Mouse (Mus musculus) embryonic fibroblast, embryonic 13.5 days (primary cell): Measurements from ENCODE around the gene Rpl13a. TPM values are rescaled to one million over a fixed set of nuclear protein-coding genes. Genes with fewer than 3 reads are reported as not detected.

Experiments used
- H3K27ac ChIP-seq: 2 replicates; pipeline ENCODE4 v1.5.1; 2012; ENCODE audit warnings: low read length, control low read depth, inconsistent platforms; ENCODE audit not compliant: insufficient read depth
- H3K4me1 ChIP-seq: 2 replicates; pipeline ENCODE4 v1.6.1; 2011; ENCODE audit warnings: low read length; ENCODE audit not compliant: control insufficient read depth, insufficient read depth
- H3K4me3 ChIP-seq: 2 replicates; pipeline ENCODE4 v1.5.1; 2011; ENCODE audit warnings: mild to moderate bottlenecking, control low read depth, low read length; ENCODE audit not compliant: insufficient read depth
- CTCF ChIP-seq: IDR thresholded peaks from 2 replicates; pipeline ENCODE4 v1.5.1; 2011; ENCODE audit warnings: mild to moderate bottlenecking, control low read depth, low read length, moderate library complexity, borderline replicate concordance; ENCODE audit not compliant: insufficient read depth
- POLR2A ChIP-seq: IDR thresholded peaks from 2 replicates; pipeline ENCODE4 v1.6.1; 2011; ENCODE audit warnings: low read depth, mild to moderate bottlenecking, control low read depth, low read length, moderate library complexity
- polyA plus RNA-seq: library from polyadenylated mRNA; stranded (reverse); fragments of >200 nt; gene quantifications from 2 replicates; pipeline ENCODE4 v1.2.4, GENCODE M21; 2011; ENCODE audit warnings: low read depth; ENCODE audit not compliant: missing spikeins, insufficient read length

The Rpl13a gene
- polyA plus RNA-seq, 1 experiment: 3,370 TPM

DNA sequence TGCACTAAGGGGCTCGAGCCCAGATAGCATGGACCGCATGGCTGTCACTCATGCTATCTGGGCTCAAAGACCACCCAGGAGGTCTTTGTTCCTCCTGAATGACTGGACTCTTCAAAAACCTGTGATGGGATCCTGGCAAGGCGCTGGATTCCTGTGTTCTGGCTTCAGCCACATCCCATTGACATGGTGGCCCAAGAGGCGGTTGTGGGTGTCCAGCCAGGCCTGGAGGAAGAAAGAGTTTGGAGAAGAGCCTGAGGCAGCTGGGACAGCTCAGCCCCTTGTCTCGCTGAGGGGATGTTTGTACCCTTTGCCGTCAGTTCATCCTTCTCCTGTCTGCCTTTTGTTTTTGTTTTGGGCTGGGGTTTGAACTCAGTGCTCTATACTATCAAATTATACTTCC is 21.0 kb upstream of the Rpl13a start:
- no peaks in the 10 kb centered on the region for H3K4me1 ChIP-seq
- H3K27ac ChIP-seq: no peak overlapping the region
- TF ChIP-seq POLR2A (no peak), CTCF (no peak)
- no peak overlapping the region for H3K4me3 ChIP-seq

- Histone ChIP-seq H3K4me1 (no peaks in the 10 kb centered on the region), H3K4me3 (no peak overlapping the region), H3K27ac (no peak overlapping the region)
- TF ChIP-seq CTCF: no peak
- TF ChIP-seq POLR2A: no peak
Measured at GRCm38 (mm10) chr7:45148534-45149098, 20.1 kb upstream of the Rpl13a start.

GRCm38 (mm10) chr7:45147899-45148298 is 19.3 kb upstream of the Rpl13a start:
- Histone ChIP-seq H3K4me3 (no peak overlapping the region), H3K27ac (no peak overlapping the region), H3K4me1 (no peaks in the 10 kb centered on the region)
- no peak for TF ChIP-seq CTCF
- no peak for TF ChIP-seq POLR2A

DNA sequence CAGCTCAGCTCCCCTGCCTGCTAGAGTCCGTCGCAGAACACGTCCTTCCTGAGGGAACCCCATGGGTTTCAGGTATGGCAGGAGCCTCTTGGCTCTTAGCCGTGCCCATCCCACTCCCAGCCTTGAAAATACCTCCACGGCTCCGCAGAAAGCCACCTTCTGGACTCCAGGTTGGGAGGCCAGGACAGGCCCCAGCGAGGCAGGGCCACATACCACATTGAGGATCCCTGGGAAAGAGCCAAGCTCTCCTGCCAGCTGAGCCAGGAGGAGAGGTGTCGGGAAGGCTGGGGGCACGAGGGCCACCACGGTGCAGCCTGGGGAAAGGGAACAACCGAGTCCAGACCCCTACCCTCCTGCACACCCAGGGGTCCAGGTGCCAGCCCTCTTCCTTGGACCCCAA is 18.7 kb upstream of the Rpl13a start:
- no peak overlapping the region for H3K27ac ChIP-seq
- no peaks in the 10 kb centered on the region for H3K4me1 ChIP-seq
- TF ChIP-seq CTCF: no peak
- TF ChIP-seq POLR2A: no peak
- no peak overlapping the region for H3K4me3 ChIP-seq

GRCm38 (mm10) chr7:45145460-45145859 is 16.9 kb upstream of the Rpl13a start:
- TF ChIP-seq POLR2A (no peak), CTCF (no peak)
- Histone ChIP-seq H3K27ac (no peak overlapping the region), H3K4me3 (no peak overlapping the region), H3K4me1 (no peaks in the 10 kb centered on the region)

DNA sequence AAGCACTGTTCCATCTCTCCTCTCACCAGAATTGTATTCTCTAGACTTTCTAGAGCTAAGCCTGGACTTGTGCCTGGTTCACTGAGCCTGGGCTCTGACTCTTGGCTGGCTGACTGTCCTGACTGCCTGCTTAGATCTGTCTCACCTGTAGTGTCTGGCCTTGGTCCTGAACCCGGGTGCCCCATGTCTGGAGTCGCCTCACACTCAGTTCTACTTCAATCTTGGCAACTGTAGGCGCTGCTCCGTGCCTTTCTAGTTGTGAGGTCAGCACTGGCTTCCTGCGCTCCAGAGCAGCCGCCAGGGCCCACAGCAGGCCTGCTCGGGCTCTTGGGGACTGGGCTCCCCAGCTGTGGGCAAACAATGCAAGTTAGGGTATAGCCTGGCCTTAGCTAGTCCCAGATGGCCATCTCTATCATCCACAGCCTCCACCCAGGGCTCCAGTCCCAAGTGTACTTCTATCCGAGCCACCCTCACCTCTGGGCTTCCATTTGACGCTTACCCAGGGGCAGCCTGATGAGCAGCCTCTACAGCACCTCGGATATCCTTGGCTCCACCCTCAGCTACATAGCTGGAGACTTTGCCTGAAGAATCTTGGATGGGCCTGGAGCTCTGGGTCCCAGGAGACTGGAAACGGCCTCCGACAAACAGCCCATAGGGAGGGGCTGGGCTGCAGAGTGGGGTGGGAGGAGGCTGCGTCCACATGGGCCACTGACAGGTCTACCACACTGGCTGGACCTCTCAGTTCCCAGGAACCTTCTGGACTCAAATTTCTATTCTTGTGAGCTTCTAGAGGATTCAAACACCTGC is 16.0 kb upstream of the Rpl13a start:
- TF ChIP-seq POLR2A (no peak), CTCF (no peak)
- H3K4me3 ChIP-seq: no peak overlapping the region
- H3K4me1 ChIP-seq: no peaks in the 10 kb centered on the region
- no peak overlapping the region for H3K27ac ChIP-seq

DNA sequence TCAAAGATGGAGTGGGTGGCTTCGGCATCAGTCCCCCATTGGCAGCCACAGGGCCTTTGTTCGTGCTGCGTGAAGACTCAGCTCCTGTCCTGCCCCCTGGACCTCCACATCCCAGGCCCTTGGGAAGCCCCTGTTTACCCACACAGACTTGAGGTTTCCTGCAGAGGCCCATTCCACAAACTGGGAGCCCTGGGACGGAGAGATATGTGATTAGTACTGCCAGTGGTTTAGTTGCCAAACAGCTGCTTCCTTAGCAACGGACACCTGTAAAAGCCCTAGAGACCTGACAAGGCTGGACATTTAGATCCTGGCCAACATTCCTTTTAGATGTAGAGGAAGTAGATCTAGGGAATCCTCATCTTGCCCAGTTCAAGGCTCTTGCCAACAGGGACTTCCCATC is 13.4 kb upstream of the Rpl13a start:
- no peak for TF ChIP-seq POLR2A
- TF ChIP-seq CTCF: no peak
- Histone ChIP-seq H3K4me1 (no peaks in the 10 kb centered on the region), H3K4me3 (no peak overlapping the region), H3K27ac (no peak overlapping the region)

DNA sequence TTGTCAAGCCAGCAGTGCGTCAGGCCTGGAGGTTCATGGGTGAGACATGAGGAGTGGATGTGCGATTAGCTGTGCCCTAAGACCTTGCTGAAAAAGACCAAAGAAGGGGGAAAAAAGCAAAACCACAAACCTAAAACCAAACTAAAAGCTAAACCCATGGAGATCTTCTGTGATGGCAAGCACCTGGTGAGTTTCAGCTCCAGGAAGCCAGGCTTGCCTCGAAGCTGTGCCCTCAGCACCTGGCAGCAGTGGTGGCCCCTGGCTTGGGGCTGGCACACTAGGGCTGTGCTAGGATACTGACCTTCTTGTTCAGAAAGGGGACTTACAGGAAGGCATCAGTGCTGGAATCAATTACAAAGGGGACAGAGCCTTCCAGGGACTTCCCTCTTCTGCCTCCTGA is 12.8 kb upstream of the Rpl13a start:
- Histone ChIP-seq H3K27ac (no peak overlapping the region), H3K4me1 (no peaks in the 10 kb centered on the region), H3K4me3 (no peak overlapping the region)
- TF ChIP-seq POLR2A (no peak), CTCF (no peak)

- TF ChIP-seq CTCF (no peak), POLR2A (no peak)
Measured at GRCm38 (mm10) chr7:45139904-45140723, 11.6 kb upstream of the Rpl13a start.

GRCm38 (mm10) chr7:45138403-45138802 is 9.8 kb upstream of the Rpl13a start:
- Histone ChIP-seq H3K27ac (no peak overlapping the region), H3K4me3 (no peak overlapping the region), H3K4me1 (no peaks in the 10 kb centered on the region)
- TF ChIP-seq POLR2A (no peak), CTCF (no peak)

More at GRCm38 (mm10) chr7:45139904-45140723, 11.6 kb upstream of the Rpl13a start:
- H3K4me1 ChIP-seq: no peaks in the 10 kb centered on the region
- no peak overlapping the region for H3K4me3 ChIP-seq
- no peak overlapping the region for H3K27ac ChIP-seq
